Mouse (Mus musculus) stomach, embryonic 14.5 days (tissue): ENCODE results near the gene Olfr215. TPM values are rescaled to one million over a fixed set of nuclear protein-coding genes. Genes with fewer than 3 reads are reported as not detected.
"Not testable (repeated sequence)": the region's sequence is repeated elsewhere in the genome, so short reads cannot be mapped to it uniquely, and the experiment has no call there.

ENCODE experiments used
- ATAC-seq: fragments of 200-750 bp; cut with Nextera tagmentation; 2 replicates; pipeline ENCODE4 v1.8.0; 2017; ENCODE audit warnings: low read depth, moderate TSS enrichment; ENCODE audit not compliant: insufficient number of reproducible peaks, insufficient read depth, low FRiP score
- H3K27ac ChIP-seq: fragments of 300-500 bp; sonication (generic); 2 replicates; pipeline ENCODE4 v1.5.1; 2014; ENCODE audit warnings: mild to moderate bottlenecking, low read length, moderate library complexity, mixed read lengths
- H3K27me3 ChIP-seq: fragments of 300-500 bp; sonication (generic); 2 replicates; pipeline ENCODE4 v1.6.1; 2014; ENCODE audit warnings: low read length, control low read depth, mixed read lengths; ENCODE audit not compliant: control insufficient read depth, insufficient read depth
- H3K36me3 ChIP-seq: fragments of 300-500 bp; sonication (generic); 2 replicates; pipeline ENCODE4 v1.6.1; 2014; ENCODE audit warnings: mild to moderate bottlenecking, control low read depth, low read length, moderate library complexity, mixed read lengths; ENCODE audit not compliant: control insufficient read depth, insufficient read depth
- H3K4me1 ChIP-seq: fragments of 300-500 bp; sonication (generic); 2 replicates; pipeline ENCODE4 v1.6.1; 2014; ENCODE audit warnings: low read length, control low read depth, mixed read lengths; ENCODE audit not compliant: control insufficient read depth, insufficient read depth
- H3K4me2 ChIP-seq: fragments of 300-500 bp; sonication (generic); replicated peaks from 2 replicates; pipeline ENCODE4 v1.6.1; 2014; ENCODE audit warnings: low read depth, low read length, control low read depth
- H3K4me3 ChIP-seq: fragments of 300-500 bp; sonication (generic); 2 replicates; pipeline ENCODE4 v1.5.1; 2014; ENCODE audit warnings: low read depth, low read length, control low read depth
- H3K9ac ChIP-seq: fragments of 300-500 bp; sonication (generic); replicated peaks from 2 replicates; pipeline ENCODE4 v1.6.1; 2014; ENCODE audit warnings: low read depth, mild to moderate bottlenecking, control low read depth, low read length, moderate library complexity, mixed read lengths
- H3K9me3 ChIP-seq: fragments of 300-500 bp; sonication (generic); 2 replicates; pipeline ENCODE4 v1.6.1; 2016; ENCODE audit warnings: low read depth, low read length, control low read depth; ENCODE audit not compliant: control insufficient read depth
- WGBS: fragments of 180-500 bp; shearing (Covaris S2); extraction: QIAGEN DNeasy Blood & Tissue Kit; methylation state at CpG from one replicate; pipeline ENCODE4 v1.1.7; 2014; 5-methylcytosine and 5-hydroxymethylcytosine counted together
- polyA plus RNA-seq: library from polyadenylated mRNA; unstranded; fragments of >200 nt; fragmentation: Nextera tagmentation; extraction: Ambion mirVana; gene quantifications from 2 replicates; pipeline ENCODE4 v1.2.1, GENCODE M21; 2014

The Olfr215 gene
- polyA plus RNA-seq, result not detected in 2 replicates

GRCm38 (mm10) chr6:116584095-116584494 lies at the start of gene Olfr215:
Gene Olfr215 (minus strand): TSS chr6:116584195.
- 77% methylated on average over 4 of the region's 4 CpGs for WGBS
- no peaks in the 10 kb centered on the region for H3K27me3 ChIP-seq

GRCm38 (mm10) chr6:116632129-116632528 lies 48.1 kb upstream of the Olfr215 start:
- no peak for ATAC-seq
- no peak overlapping the region for H3K4me2 ChIP-seq
- no peak overlapping the region for H3K4me3 ChIP-seq
- no peaks in the 10 kb centered on the region for H3K9me3 ChIP-seq
- H3K9ac ChIP-seq, result no peak overlapping the region
- 48% methylated on average over 1 of the region's 1 CpGs for WGBS
- H3K4me1 ChIP-seq, result 0 out of 2 replicates have a peak, but pooled peaks cover 3% of the 10 kb centered on the region
- no peaks in the 10 kb centered on the region for H3K27me3 ChIP-seq
- no peaks in the 10 kb centered on the region for H3K36me3 ChIP-seq
- no peak overlapping the region for H3K27ac ChIP-seq

More at GRCm38 (mm10) chr6:116584095-116584494, at the start of gene Olfr215:
- Histone ChIP-seq H3K36me3 (no peaks in the 10 kb centered on the region), H3K27ac (no peak within 1 kb of the TSS), H3K4me2 (no peak within 1 kb of the TSS), H3K4me1 (no peaks in the 10 kb centered on the region), H3K9ac (no peak within 1 kb of the TSS), H3K4me3 (no peak within 1 kb of the TSS), H3K9me3 (no peaks in the 10 kb centered on the region)
- no peak for ATAC-seq

GRCm38 (mm10) chr6:116629766-116630165 lies 45.8 kb upstream of the Olfr215 start:
- Histone ChIP-seq H3K4me1 (0 out of 2 replicates have a peak, but pooled peaks cover 3% of the 10 kb centered on the region), H3K36me3 (peaks cover 5% of the 10 kb centered on the region), H3K9ac (no peak overlapping the region), H3K27ac (no peak overlapping the region), H3K27me3 (no peaks in the 10 kb centered on the region), H3K4me3 (no peak overlapping the region), H3K4me2 (no peak overlapping the region), H3K9me3 (no peaks in the 10 kb centered on the region)
- no peak for ATAC-seq
- WGBS, result 86% methylated on average over 10 of the region's 10 CpGs

GRCm38 (mm10) chr6:116628539-116629171 lies 44.7 kb upstream of the Olfr215 start, which contains the start of gene Zfp422:
Gene Zfp422 (minus strand): TSS chr6:116628999.
- peak; percentile 91 for ATAC-seq
- peak within 1 kb of the TSS; percentile 88 for H3K4me3 ChIP-seq
- peaks cover 9% of the 10 kb centered on the region for H3K36me3 ChIP-seq
- peak within 1 kb of the TSS; percentile 89 for H3K27ac ChIP-seq
- no peaks in the 10 kb centered on the region for H3K27me3 ChIP-seq
- no peaks in the 10 kb centered on the region for H3K9me3 ChIP-seq
- WGBS, result under 1% methylated on average over 56 of the region's 56 CpGs
- peak within 1 kb of the TSS; percentile 64 for H3K4me2 ChIP-seq
- peak within 1 kb of the TSS; percentile 91 for H3K9ac ChIP-seq
- H3K4me1 ChIP-seq, result 0 out of 2 replicates have a peak, but pooled peaks cover 3% of the 10 kb centered on the region

GRCm38 (mm10) chr6:116628095-116628494 lies 44.1 kb upstream of the Olfr215 start:
- H3K4me1 ChIP-seq, result 0 out of 2 replicates have a peak, but pooled peaks cover 3% of the 10 kb centered on the region
- no peaks in the 10 kb centered on the region for H3K27me3 ChIP-seq
- H3K4me3 ChIP-seq, result peak overlapping the region; percentile 88
- ATAC-seq, result no peak
- peak overlapping the region; percentile 89 for H3K27ac ChIP-seq
- WGBS, result 11% methylated on average over 9 of the region's 9 CpGs
- peaks cover 9% of the 10 kb centered on the region for H3K36me3 ChIP-seq
- peak overlapping the region; percentile 91 for H3K9ac ChIP-seq
- no peaks in the 10 kb centered on the region for H3K9me3 ChIP-seq
- H3K4me2 ChIP-seq, result peak overlapping the region; percentile 64

GRCm38 (mm10) chr6:116626417-116626816 lies 42.4 kb upstream of the Olfr215 start:
- not testable (repeated sequence) for H3K4me1 ChIP-seq, ATAC-seq
- WGBS, result 95% methylated on average over 9 of the region's 9 CpGs

GRCm38 (mm10) chr6:116621318-116622023 lies 37.5 kb upstream of the Olfr215 start:
- no peak for ATAC-seq
- Histone ChIP-seq H3K27ac (no peak overlapping the region), H3K36me3 (peaks cover 8% of the 10 kb centered on the region), H3K27me3 (no peaks in the 10 kb centered on the region), H3K9me3 (no peaks in the 10 kb centered on the region), H3K9ac (no peak overlapping the region), H3K4me2 (no peak overlapping the region), H3K4me3 (no peak overlapping the region), H3K4me1 (no peaks in the 10 kb centered on the region)
- WGBS, result 55% methylated on average over 8 of the region's 8 CpGs

More at GRCm38 (mm10) chr6:116626417-116626816, 42.4 kb upstream of the Olfr215 start:
- H3K4me2 ChIP-seq, H3K9me3 ChIP-seq, H3K27me3 ChIP-seq, H3K9ac ChIP-seq, H3K4me3 ChIP-seq, H3K36me3 ChIP-seq, H3K27ac ChIP-seq: not testable (repeated sequence)

- H3K4me2 ChIP-seq, result no peak overlapping the region
- no peaks in the 10 kb centered on the region for H3K9me3 ChIP-seq
- H3K4me1 ChIP-seq, result no peaks in the 10 kb centered on the region
- no peak overlapping the region for H3K9ac ChIP-seq
- no peak for ATAC-seq
- H3K4me3 ChIP-seq, result no peak overlapping the region
- H3K27ac ChIP-seq, result no peak overlapping the region
- no peaks in the 10 kb centered on the region for H3K36me3 ChIP-seq
- H3K27me3 ChIP-seq, result no peaks in the 10 kb centered on the region
These were observed 34.1 kb upstream of the Olfr215 start for GRCm38 (mm10) chr6:116618073-116618472.
